Mouse (Mus musculus): ENCODE measurements around the gene Olfr613. TPM values are rescaled to one million over a fixed set of nuclear protein-coding genes. Genes with fewer than 3 reads are reported as not detected.
"Not testable (repeated sequence)": the region's sequence is repeated elsewhere in the genome, so short reads cannot be mapped to it uniquely, and the experiment has no call there.

Gene Olfr613
- polyA plus RNA-seq (2015; fragmentation: Nextera tagmentation; extraction: Ambion mirVana) = not detected in 2 replicates

DNA sequence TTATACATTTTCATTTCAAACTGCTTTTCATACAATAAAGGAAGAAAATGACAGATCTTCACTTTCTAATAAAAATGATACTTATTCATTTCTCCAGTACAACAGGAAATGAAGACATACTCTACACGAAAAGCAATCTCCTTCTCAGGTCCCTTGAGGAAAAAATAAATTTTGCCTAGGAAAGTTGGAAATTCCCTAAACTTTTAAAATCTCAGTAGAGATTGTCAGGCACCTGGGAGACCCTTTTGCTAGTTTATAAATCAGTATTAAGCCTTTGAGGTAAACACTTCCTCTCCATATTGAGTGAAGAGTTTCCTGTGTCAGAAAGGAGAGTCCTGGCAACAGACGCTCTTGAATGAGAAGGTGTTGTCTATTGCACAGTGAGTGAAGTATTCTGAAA lies at the start of gene Olfr613:
Gene Olfr613, plus strand, starts transcription at position 301 of the 400 bp plus-strand sequence.
- no peak for ATAC-seq (ENCODE audit: low FRiP score, low read depth)
- Histone ChIP-seq H3K27ac (replicated peaks) (no peak within 1 kb of the TSS), H3K27me3 (no peaks in the 10 kb centered on the region), H3K4me3 (no peak within 1 kb of the TSS), H3K9me3 (no peaks in the 10 kb centered on the region), H3K4me2 (no peak within 1 kb of the TSS), H3K36me3 (no peaks in the 10 kb centered on the region), H3K4me1 (replicated peaks) (no peaks in the 10 kb centered on the region), H3K9ac (no peak within 1 kb of the TSS)
- WGBS = 85% methylated on average over 2 of the region's 2 CpGs

DNA sequence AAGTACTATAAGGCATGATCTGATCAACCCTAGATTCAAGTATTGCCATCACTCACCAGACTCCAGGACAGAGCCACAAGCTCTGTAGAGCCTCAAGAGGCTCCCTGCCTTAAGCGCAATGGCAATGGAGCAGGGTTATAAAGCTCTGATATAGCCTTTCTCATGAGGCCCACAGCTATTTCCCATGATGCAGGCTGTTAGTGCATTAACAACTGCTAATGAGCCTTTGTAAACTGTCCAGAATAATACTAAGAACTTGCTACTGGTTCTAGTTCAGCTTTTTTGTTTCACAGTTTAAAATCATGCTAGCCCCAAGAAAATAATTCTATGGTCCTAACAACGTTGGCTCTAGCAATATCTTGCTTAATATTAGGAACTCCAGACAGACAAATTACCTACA lies 35.9 kb upstream of the Olfr613 start, which contains the start of gene Olfr610:
Gene Olfr610, minus strand, starts transcription at position 101 of the 400 bp plus-strand sequence.
- Histone ChIP-seq H3K4me1 (replicated peaks) (no peaks in the 10 kb centered on the region), H3K36me3 (no peaks in the 10 kb centered on the region), H3K9ac (no peak within 1 kb of the TSS), H3K4me2 (no peak within 1 kb of the TSS), H3K4me3 (no peak within 1 kb of the TSS), H3K9me3 (no peaks in the 10 kb centered on the region), H3K27me3 (no peaks in the 10 kb centered on the region), H3K27ac (replicated peaks) (no peak within 1 kb of the TSS)
- ATAC-seq (ENCODE audit: low FRiP score, low read depth) = no peak
- WGBS = 89% methylated on average over 2 of the region's 2 CpGs

- not testable (repeated sequence) for H3K9ac ChIP-seq; H3K27me3 ChIP-seq; H3K4me1 ChIP-seq (replicated peaks); H3K4me2 ChIP-seq; H3K36me3 ChIP-seq; H3K4me3 ChIP-seq; ATAC-seq (ENCODE audit: low FRiP score, low read depth); H3K27ac ChIP-seq (replicated peaks); H3K9me3 ChIP-seq
- 67% methylated on average over 1 of the region's 1 CpGs for WGBS
Measured at GRCm38 (mm10) chr7:103520746-103521145, 27.1 kb upstream of the Olfr613 start, which contains the start of gene Olfr611. Gene Olfr611, minus strand, starts transcription at chr7:103520846.

- WGBS = 81% methylated on average over 2 of the region's 2 CpGs
- H3K4me3 ChIP-seq; H3K9me3 ChIP-seq; H3K4me2 ChIP-seq; H3K27ac ChIP-seq (replicated peaks); ATAC-seq (ENCODE audit: low FRiP score, low read depth); H3K4me1 ChIP-seq (replicated peaks); H3K27me3 ChIP-seq; H3K36me3 ChIP-seq; H3K9ac ChIP-seq: not testable (repeated sequence)
Measured at GRCm38 (mm10) chr7:103542617-103543016, 5.3 kb upstream of the Olfr613 start, which contains the start of gene Olfr612. Gene Olfr612, minus strand, starts transcription at chr7:103542717.

GRCm38 (mm10) chr7:103555779-103556178 lies 7.9 kb downstream of the Olfr613 start, which contains the start of gene Olfr615:
Gene Olfr615, plus strand, starts transcription at chr7:103556079.
- Histone ChIP-seq H3K4me3 (no peak within 1 kb of the TSS), H3K4me2 (no peak within 1 kb of the TSS), H3K9ac (no peak within 1 kb of the TSS), H3K27ac (replicated peaks) (no peak within 1 kb of the TSS), H3K27me3 (no peaks in the 10 kb centered on the region), H3K9me3 (no peaks in the 10 kb centered on the region), H3K36me3 (no peaks in the 10 kb centered on the region), H3K4me1 (replicated peaks) (no peaks in the 10 kb centered on the region)
- 85% methylated on average over 2 of the region's 2 CpGs for WGBS
- ATAC-seq (ENCODE audit: low FRiP score, low read depth) = no peak

DNA sequence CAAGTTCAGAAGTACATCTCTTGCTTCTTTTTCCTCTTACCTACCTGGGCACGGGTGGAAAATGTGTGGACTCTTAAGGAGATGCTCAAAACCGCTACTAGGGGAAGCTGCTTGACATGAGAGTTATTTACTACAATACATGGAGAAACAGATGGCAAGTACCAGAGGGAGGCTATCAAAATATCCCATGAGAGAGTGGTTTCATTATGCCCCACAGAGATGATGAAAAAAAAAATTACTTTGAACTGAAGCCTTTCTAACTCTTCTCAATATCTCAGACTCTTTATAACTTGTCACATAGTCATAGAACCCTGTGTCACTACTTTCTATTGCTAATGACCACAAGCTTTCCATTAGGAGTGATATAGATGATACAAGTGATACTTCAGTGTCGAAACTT lies 21.2 kb downstream of the Olfr613 start, which contains the start of gene Olfr616:
Gene Olfr616, minus strand, starts transcription at position 101 of the 400 bp plus-strand sequence.
- H3K9ac ChIP-seq = no peak within 1 kb of the TSS
- no peak within 1 kb of the TSS for H3K4me3 ChIP-seq
- no peak within 1 kb of the TSS for H3K27ac ChIP-seq (replicated peaks)
- 80% methylated on average over 3 of the region's 3 CpGs for WGBS
- no peaks in the 10 kb centered on the region for H3K27me3 ChIP-seq
- H3K4me2 ChIP-seq = no peak within 1 kb of the TSS
- H3K9me3 ChIP-seq = no peaks in the 10 kb centered on the region
- no peaks in the 10 kb centered on the region for H3K36me3 ChIP-seq
- H3K4me1 ChIP-seq (replicated peaks) = no peaks in the 10 kb centered on the region
- ATAC-seq (ENCODE audit: low FRiP score, low read depth) = no peak

- no peaks in the 10 kb centered on the region for H3K36me3 ChIP-seq
- H3K4me1 ChIP-seq (replicated peaks) = no peaks in the 10 kb centered on the region
- H3K4me2 ChIP-seq = no peak within 1 kb of the TSS
- no peaks in the 10 kb centered on the region for H3K9me3 ChIP-seq
- H3K9ac ChIP-seq = no peak within 1 kb of the TSS
- H3K27ac ChIP-seq (replicated peaks) = no peak within 1 kb of the TSS
- H3K4me3 ChIP-seq = no peak within 1 kb of the TSS
- 100% methylated on average over 1 of the region's 1 CpGs for WGBS
- ATAC-seq (ENCODE audit: low FRiP score, low read depth) = no peak
- H3K27me3 ChIP-seq = no peaks in the 10 kb centered on the region
Measured at GRCm38 (mm10) chr7:103572761-103573160, 24.9 kb downstream of the Olfr613 start, which contains the start of gene Olfr617. Gene Olfr617, plus strand, starts transcription at chr7:103573061.

GRCm38 (mm10) chr7:103589803-103590202 lies 41.9 kb downstream of the Olfr613 start, which contains the start of gene Olfr618:
Gene Olfr618, plus strand, starts transcription at chr7:103590103.
- H3K27ac ChIP-seq (replicated peaks) = no peak within 1 kb of the TSS
- H3K9ac ChIP-seq = no peak within 1 kb of the TSS
- no peak within 1 kb of the TSS for H3K4me3 ChIP-seq
- no peaks in the 10 kb centered on the region for H3K36me3 ChIP-seq
- no peak within 1 kb of the TSS for H3K4me2 ChIP-seq
- 73% methylated on average over 2 of the region's 2 CpGs for WGBS
- H3K4me1 ChIP-seq (replicated peaks) = no peaks in the 10 kb centered on the region
- no peak for ATAC-seq (ENCODE audit: low FRiP score, low read depth)
- H3K27me3 ChIP-seq = no peaks in the 10 kb centered on the region
- H3K9me3 ChIP-seq = no peaks in the 10 kb centered on the region

GRCm38 (mm10) chr7:103600275-103600674 lies 52.4 kb downstream of the Olfr613 start, which contains the start of gene Olfr619:
Gene Olfr619, plus strand, starts transcription at chr7:103600575.
- no peak within 1 kb of the TSS for H3K4me3 ChIP-seq
- H3K9ac ChIP-seq = no peak within 1 kb of the TSS
- H3K27me3 ChIP-seq = no peaks in the 10 kb centered on the region
- no peak for ATAC-seq (ENCODE audit: low FRiP score, low read depth)
- H3K4me1 ChIP-seq (replicated peaks) = no peaks in the 10 kb centered on the region
- no peaks in the 10 kb centered on the region for H3K9me3 ChIP-seq
- no peaks in the 10 kb centered on the region for H3K36me3 ChIP-seq
- no peak within 1 kb of the TSS for H3K4me2 ChIP-seq
- H3K27ac ChIP-seq (replicated peaks) = no peak within 1 kb of the TSS

Small RNAs within 50 kb of the gene (microRNA-seq; reads per million reads assigned to microRNA genes)
- not detected for gene Gm26506

Other genes with a start within 250 kb of the Olfr613 start
- gene Olfr596, start 242.4 kb upstream of the Olfr613 start, polyA plus RNA-seq (2015; fragmentation: Nextera tagmentation; extraction: Ambion mirVana) = not detected in 2 replicates
- not detected in 2 replicates for gene Olfr597, start 231.8 kb upstream of the Olfr613 start, polyA plus RNA-seq (2015; fragmentation: Nextera tagmentation; extraction: Ambion mirVana)
- not detected in 2 replicates for gene Olfr598, start 224.5 kb upstream of the Olfr613 start, polyA plus RNA-seq (2015; fragmentation: Nextera tagmentation; extraction: Ambion mirVana)
- not detected in 2 replicates for gene Olfr599, start 212.2 kb upstream of the Olfr613 start, polyA plus RNA-seq (2015; fragmentation: Nextera tagmentation; extraction: Ambion mirVana)
- gene Olfr600, start 198.4 kb upstream of the Olfr613 start, polyA plus RNA-seq (2015; fragmentation: Nextera tagmentation; extraction: Ambion mirVana) = not detected in 2 replicates
- not detected in 2 replicates for gene Olfr601, start 185.4 kb upstream of the Olfr613 start, polyA plus RNA-seq (2015; fragmentation: Nextera tagmentation; extraction: Ambion mirVana)
- not detected in 2 replicates for gene Olfr603, start 161.9 kb upstream of the Olfr613 start, polyA plus RNA-seq (2015; fragmentation: Nextera tagmentation; extraction: Ambion mirVana)
- not detected in 2 replicates for gene Usp17lc, start 133.0 kb upstream of the Olfr613 start, polyA plus RNA-seq (2015; fragmentation: Nextera tagmentation; extraction: Ambion mirVana)
- not detected in 2 replicates for gene Olfr605, start 102.6 kb upstream of the Olfr613 start, polyA plus RNA-seq (2015; fragmentation: Nextera tagmentation; extraction: Ambion mirVana)
- not detected in 2 replicates for gene Olfr606, start 99.0 kb upstream of the Olfr613 start, polyA plus RNA-seq (2015; fragmentation: Nextera tagmentation; extraction: Ambion mirVana)
- not detected in 2 replicates for gene Olfr607, start 83.9 kb upstream of the Olfr613 start, polyA plus RNA-seq (2015; fragmentation: Nextera tagmentation; extraction: Ambion mirVana)
- gene Olfr608, start 78.2 kb upstream of the Olfr613 start, polyA plus RNA-seq (2015; fragmentation: Nextera tagmentation; extraction: Ambion mirVana) = not detected in 2 replicates
- not detected in 2 replicates for gene Olfr609, start 50.0 kb upstream of the Olfr613 start, polyA plus RNA-seq (2015; fragmentation: Nextera tagmentation; extraction: Ambion mirVana)
- gene Olfr610, start 36.0 kb upstream of the Olfr613 start, polyA plus RNA-seq (2015; fragmentation: Nextera tagmentation; extraction: Ambion mirVana) = not detected in 2 replicates
- gene Olfr611, start 27.2 kb upstream of the Olfr613 start, polyA plus RNA-seq (2015; fragmentation: Nextera tagmentation; extraction: Ambion mirVana) = not detected in 2 replicates
- not detected in 2 replicates for gene Olfr612, start 5.4 kb upstream of the Olfr613 start, polyA plus RNA-seq (2015; fragmentation: Nextera tagmentation; extraction: Ambion mirVana)
- not detected in 2 replicates for gene Olfr615, start 8.0 kb downstream of the Olfr613 start, polyA plus RNA-seq (2015; fragmentation: Nextera tagmentation; extraction: Ambion mirVana)
- gene Olfr616, start 21.1 kb downstream of the Olfr613 start, polyA plus RNA-seq (2015; fragmentation: Nextera tagmentation; extraction: Ambion mirVana) = not detected in 2 replicates
- gene Olfr617, start 25.0 kb downstream of the Olfr613 start, polyA plus RNA-seq (2015; fragmentation: Nextera tagmentation; extraction: Ambion mirVana) = not detected in 2 replicates
- gene Olfr618, start 42.0 kb downstream of the Olfr613 start, polyA plus RNA-seq (2015; fragmentation: Nextera tagmentation; extraction: Ambion mirVana) = not detected in 2 replicates
- gene Olfr619, start 52.5 kb downstream of the Olfr613 start, polyA plus RNA-seq (2015; fragmentation: Nextera tagmentation; extraction: Ambion mirVana) = not detected in 2 replicates
- gene Olfr620, start 64.5 kb downstream of the Olfr613 start, polyA plus RNA-seq (2015; fragmentation: Nextera tagmentation; extraction: Ambion mirVana) = not detected in 2 replicates
- not detected in 2 replicates for gene Olfr622, start 94.6 kb downstream of the Olfr613 start, polyA plus RNA-seq (2015; fragmentation: Nextera tagmentation; extraction: Ambion mirVana)
- not detected in 2 replicates for gene Olfr623, start 115.6 kb downstream of the Olfr613 start, polyA plus RNA-seq (2015; fragmentation: Nextera tagmentation; extraction: Ambion mirVana)
- gene Olfr624, start 123.1 kb downstream of the Olfr613 start, polyA plus RNA-seq (2015; fragmentation: Nextera tagmentation; extraction: Ambion mirVana) = 0.03 TPM in 1 of 2 replicates, not detected in the other
- not detected in 2 replicates for gene Olfr625-ps1, start 134.6 kb downstream of the Olfr613 start, polyA plus RNA-seq (2015; fragmentation: Nextera tagmentation; extraction: Ambion mirVana)
- not detected in 2 replicates for gene Olfr243, start 166.6 kb downstream of the Olfr613 start, polyA plus RNA-seq (2015; fragmentation: Nextera tagmentation; extraction: Ambion mirVana)
- not detected in 2 replicates for gene Olfr628, start 182.3 kb downstream of the Olfr613 start, polyA plus RNA-seq (2015; fragmentation: Nextera tagmentation; extraction: Ambion mirVana)
- not detected in 2 replicates for gene Olfr629, start 196.9 kb downstream of the Olfr613 start, polyA plus RNA-seq (2015; fragmentation: Nextera tagmentation; extraction: Ambion mirVana)
- not detected in 2 replicates for gene Olfr630, start 209.3 kb downstream of the Olfr613 start, polyA plus RNA-seq (2015; fragmentation: Nextera tagmentation; extraction: Ambion mirVana)
- not detected in 2 replicates for gene Olfr69, start 223.5 kb downstream of the Olfr613 start, polyA plus RNA-seq (2015; fragmentation: Nextera tagmentation; extraction: Ambion mirVana)
- gene Olfr68, start 231.6 kb downstream of the Olfr613 start, polyA plus RNA-seq (2015; fragmentation: Nextera tagmentation; extraction: Ambion mirVana) = not detected in 2 replicates
- gene Olfr67, start 243.7 kb downstream of the Olfr613 start, polyA plus RNA-seq (2015; fragmentation: Nextera tagmentation; extraction: Ambion mirVana) = not detected in 2 replicates